Mouse (Mus musculus) liver, adult 2 months (tissue): ENCODE measurements at regions not wholly inside any gene's neighbourhood (a gene's known extent, or its start where the extent isn't known, plus 50 kb on each side); places are given as distances from the start of the nearest gene placed in this dataset.

Experiments
- CTCF ChIP-seq: fragments of 200-500 bp; IDR thresholded peaks from 2 replicates; pipeline ENCODE4 v1.5.1; 2011; ENCODE audit warnings: low read depth, low read length, control low read depth
- POLR2A ChIP-seq: fragments of 200-500 bp; IDR thresholded peaks from 2 replicates; pipeline ENCODE4 v1.6.1; 2011; ENCODE audit warnings: low read length, control low read depth; ENCODE audit not compliant: insufficient read depth; ENCODE audit errors: extremely low read depth

DNA sequence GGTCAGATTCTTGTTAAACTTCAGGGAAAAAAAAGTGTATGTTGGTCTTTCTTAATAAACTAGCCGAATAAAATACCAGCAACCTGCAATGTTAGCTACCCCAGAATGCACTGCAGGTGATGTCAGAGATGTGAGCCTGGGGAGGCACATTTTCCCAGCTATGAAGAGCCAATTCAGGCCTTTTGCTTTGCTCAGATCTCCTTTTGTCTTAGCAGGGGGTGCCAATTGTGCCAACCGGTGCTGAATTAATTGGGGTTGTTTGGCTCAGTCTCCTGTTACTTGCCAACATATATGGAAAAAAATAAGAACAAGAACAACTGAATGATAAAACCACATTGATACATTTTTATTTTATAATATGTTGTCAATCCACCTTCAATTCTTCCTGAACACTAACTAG is 751.8 kb upstream of the Tenm3 start:
- TF ChIP-seq POLR2A, result no peak
- TF ChIP-seq CTCF, result no peak
